Mouse (Mus musculus) left cerebral cortex, postnatal 25 days (tissue): ENCODE data around the gene Prkcsh. TPM values are rescaled to one million over a fixed set of nuclear protein-coding genes. Genes with fewer than 3 reads are reported as not detected.

Experiments
- total RNA-seq, 2 experiments: library from RNA; stranded (reverse); gene quantifications; 2 replicates each; pipeline ENCODE4 v1.2.3; 2021

The Prkcsh gene
- total RNA-seq, 2 experiments from 2014 or later = 97.0 to 98.1 TPM

Other genes starting within 250 kb of the Prkcsh start
- gene Spc24, start 242.5 kb upstream of the Prkcsh start, total RNA-seq = 1 to 10 TPM; 1.6 to 1.7 TPM
- gene Kank2, start 204.1 kb upstream of the Prkcsh start, total RNA-seq = 1 to 10 TPM; 7.4 to 7.5 TPM
- gene Angptl8, start 167.3 kb upstream of the Prkcsh start, total RNA-seq = not detected
- 10 to 100 TPM; 15.7 to 16.3 TPM for gene Dock6, start 150.2 kb upstream of the Prkcsh start, total RNA-seq
- gene Rab3d, start 84.6 kb upstream of the Prkcsh start, total RNA-seq = 10 to 100 TPM; 15.4 to 17.5 TPM
- gene Ccdc159, start 75.3 kb upstream of the Prkcsh start, total RNA-seq = 10 to 100 TPM; 13.7 to 16.5 TPM
- gene Tmem205, start 75.2 kb upstream of the Prkcsh start, total RNA-seq = 10 to 100 TPM; 31.5 to 39.3 TPM
- 100 to 1,000 TPM; 203 to 219 TPM for gene Plppr2, start 65.8 kb upstream of the Prkcsh start, total RNA-seq
- gene Swsap1, start 47.1 kb upstream of the Prkcsh start, total RNA-seq = 10 to 100 TPM; 14.3 to 15.6 TPM
- 1 to 10 TPM; 7.9 to 8.9 TPM for gene Epor, start 39.3 kb upstream of the Prkcsh start, total RNA-seq
- 1 to 10 TPM; 1.8 to 2.0 TPM for gene Rgl3, start 13.4 kb upstream of the Prkcsh start, total RNA-seq
- gene Ccdc151, start 172 bp upstream of the Prkcsh start, total RNA-seq = 1 to 10 TPM; 8.2 to 9.1 TPM
- 100 to 1,000 TPM; 158 to 160 TPM for gene Elavl3, start 49.2 kb downstream of the Prkcsh start, total RNA-seq
- 1 to 10 TPM in 1 of 2 experiments, under 1 TPM in 1; 0.94 to 4.1 TPM for gene Gm49318, start 68.5 kb downstream of the Prkcsh start, total RNA-seq
- gene Zfp653, start 68.6 kb downstream of the Prkcsh start, total RNA-seq = 10 to 100 TPM; 18.0 to 19.3 TPM
- gene Ecsit, start 82.6 kb downstream of the Prkcsh start, total RNA-seq = 10 to 100 TPM; 40.5 to 45.2 TPM
- 1 to 10 TPM in 1 of 2 experiments, under 1 TPM in 1; 0.25 to 1.0 TPM for gene Cnn1, start 96.4 kb downstream of the Prkcsh start, total RNA-seq
- 10 to 100 TPM; 66.9 to 71.1 TPM for gene Elof1, start 114.4 kb downstream of the Prkcsh start, total RNA-seq
- under 1 TPM; 0.28 to 0.41 TPM for gene Acp5, start 132.9 kb downstream of the Prkcsh start, total RNA-seq
- 10 to 100 TPM; 40.5 to 47.1 TPM for gene Pigyl, start 154.0 kb downstream of the Prkcsh start, total RNA-seq
- not detected for gene Zfp872, start 185.3 kb downstream of the Prkcsh start, total RNA-seq
- 10 to 100 TPM; 18.4 to 22.4 TPM for gene Zfp809, start 222.9 kb downstream of the Prkcsh start, total RNA-seq